Mouse (Mus musculus) liver, adult 2 months (tissue): ENCODE results near the gene AU021092. TPM values are rescaled to one million over a fixed set of nuclear protein-coding genes. Genes with fewer than 3 reads are reported as not detected.
A peak's percentile ranks its signal among the peaks of the same experiment; 100 is the strongest.

ENCODE experiments used
- DNase-seq: peaks from one replicate; pipeline ENCODE4 v3.0.0-alpha.2; 2011; ENCODE audit warnings: low read depth, low spot score; ENCODE audit errors: extremely low read depth
- H3K27ac ChIP-seq: fragments of 200-500 bp; replicated peaks from 2 replicates; pipeline ENCODE4 v1.5.1; 2012; ENCODE audit warnings: low read depth, mild to moderate bottlenecking, control low read depth, inconsistent platforms, low read length; ENCODE audit not compliant: insufficient read depth
- H3K27me3 ChIP-seq: fragments of 200-500 bp; 2 replicates; pipeline ENCODE4 v1.6.1; 2012; ENCODE audit warnings: mild to moderate bottlenecking, moderate library complexity, low read length, inconsistent platforms; ENCODE audit not compliant: control insufficient read depth, insufficient read depth
- H3K36me3 ChIP-seq: fragments of 200-500 bp; 2 replicates; pipeline ENCODE4 v1.6.1; 2012; ENCODE audit warnings: low read length, inconsistent platforms; ENCODE audit not compliant: control insufficient read depth, insufficient read depth
- H3K4me1 ChIP-seq: fragments of 200-500 bp; 2 replicates; pipeline ENCODE4 v1.6.1; 2011; ENCODE audit warnings: low read length; ENCODE audit not compliant: control insufficient read depth, insufficient read depth
- H3K4me3 ChIP-seq: fragments of 200-500 bp; 2 replicates; pipeline ENCODE4 v1.5.1; 2011; ENCODE audit warnings: low read depth, mild to moderate bottlenecking, control low read depth, low read length, moderate library complexity; ENCODE audit not compliant: insufficient read depth
- H3K79me2 ChIP-seq: fragments of 200-500 bp; 2 replicates; pipeline ENCODE4 v1.6.1; 2012; ENCODE audit warnings: inconsistent platforms, mild to moderate bottlenecking, low read length, moderate library complexity; ENCODE audit not compliant: control insufficient read depth, insufficient read depth
- H3K9ac ChIP-seq: fragments of 200-500 bp; 2 replicates; pipeline ENCODE4 v1.6.1; 2012; ENCODE audit warnings: low read depth, mild to moderate bottlenecking, control low read depth, inconsistent platforms, low read length
- CTCF ChIP-seq: fragments of 200-500 bp; IDR thresholded peaks from 2 replicates; pipeline ENCODE4 v1.5.1; 2011; ENCODE audit warnings: low read depth, low read length, control low read depth
- POLR2A ChIP-seq: fragments of 200-500 bp; IDR thresholded peaks from 2 replicates; pipeline ENCODE4 v1.6.1; 2011; ENCODE audit warnings: low read length, control low read depth; ENCODE audit not compliant: insufficient read depth; ENCODE audit errors: extremely low read depth
- WGBS: fragments of 180-500 bp; shearing (Covaris S2); methylation state at CpG from one replicate; pipeline ENCODE4 v1.1.7; 2018; 5-methylcytosine and 5-hydroxymethylcytosine counted together
- polyA plus RNA-seq: library from polyadenylated mRNA; depleted of rRNA; stranded (reverse); fragments of >200 nt; gene quantifications from 2 replicates; pipeline ENCODE4 v1.2.3, GENCODE M21; 2012
- total RNA-seq: library from RNA; depleted of rRNA; stranded (reverse); fragments of >200 nt; gene quantifications from 2 replicates; pipeline ENCODE4 v1.2.3, GENCODE M21; 2014

Gene AU021092
- total and polyA plus RNA-seq, 2 experiments: 2.4 to 2.7 TPM

- DNase-seq: no peak
- Histone ChIP-seq H3K36me3 (no peaks in the 10 kb centered on the region), H3K4me1 (no peaks in the 10 kb centered on the region), H3K9ac (no peak overlapping the region), H3K27me3 (no peaks in the 10 kb centered on the region), H3K4me3 (no peak overlapping the region), H3K79me2 (no peaks in the 10 kb centered on the region), H3K27ac (no peak overlapping the region)
- WGBS: 73% methylated on average over 4 of the region's 4 CpGs
- no peak for TF ChIP-seq CTCF
- no peak for TF ChIP-seq POLR2A
Measured at GRCm38 (mm10) chr16:5221403-5221802, 696 bp downstream of the AU021092 start.

GRCm38 (mm10) chr16:5217341-5218133 is 4.6 kb downstream of the AU021092 start:
- H3K9ac ChIP-seq: no peak overlapping the region
- H3K36me3 ChIP-seq: no peaks in the 10 kb centered on the region
- no peaks in the 10 kb centered on the region for H3K79me2 ChIP-seq
- no peaks in the 10 kb centered on the region for H3K4me1 ChIP-seq
- no peak overlapping the region for H3K27ac ChIP-seq
- H3K27me3 ChIP-seq: no peaks in the 10 kb centered on the region
- DNase-seq: peak; percentile 18
- WGBS: 50% methylated on average over 5 of the region's 5 CpGs
- no peak for TF ChIP-seq POLR2A
- no peak for TF ChIP-seq CTCF
- H3K4me3 ChIP-seq: no peak overlapping the region

- Histone ChIP-seq H3K9ac (no peak overlapping the region), H3K4me3 (no peak overlapping the region), H3K27me3 (no peaks in the 10 kb centered on the region), H3K79me2 (no peaks in the 10 kb centered on the region), H3K36me3 (no peaks in the 10 kb centered on the region), H3K27ac (no peak overlapping the region), H3K4me1 (no peaks in the 10 kb centered on the region)
- TF ChIP-seq POLR2A: no peak
- TF ChIP-seq CTCF: no peak
- 41% methylated on average over 6 of the region's 6 CpGs for WGBS
- DNase-seq: no peak
Measured at GRCm38 (mm10) chr16:5216686-5217085, 5.4 kb downstream of the AU021092 start.

- WGBS: 92% methylated on average over 2 of the region's 2 CpGs
Measured at GRCm38 (mm10) chr16:5214126-5214525, 8.0 kb downstream of the AU021092 start.

GRCm38 (mm10) chr16:5212150-5212549 is 9.9 kb downstream of the AU021092 start:
- WGBS: 87% methylated on average over 3 of the region's 3 CpGs
- no peak for DNase-seq
- Histone ChIP-seq H3K27ac (no peak overlapping the region), H3K27me3 (no peaks in the 10 kb centered on the region), H3K36me3 (no peaks in the 10 kb centered on the region), H3K79me2 (no peaks in the 10 kb centered on the region), H3K4me1 (no peaks in the 10 kb centered on the region), H3K9ac (no peak overlapping the region), H3K4me3 (no peak overlapping the region)
- no peak for TF ChIP-seq CTCF
- no peak for TF ChIP-seq POLR2A

More at GRCm38 (mm10) chr16:5214126-5214525, 8.0 kb downstream of the AU021092 start:
- H3K27me3 ChIP-seq: no peaks in the 10 kb centered on the region
- no peak overlapping the region for H3K4me3 ChIP-seq
- TF ChIP-seq CTCF (no peak), POLR2A (no peak)
- H3K79me2 ChIP-seq: no peaks in the 10 kb centered on the region
- no peak overlapping the region for H3K9ac ChIP-seq
- no peak overlapping the region for H3K27ac ChIP-seq
- H3K4me1 ChIP-seq: no peaks in the 10 kb centered on the region
- no peak for DNase-seq
- no peaks in the 10 kb centered on the region for H3K36me3 ChIP-seq

GRCm38 (mm10) chr16:5210365-5210764 is 11.7 kb downstream of the AU021092 start:
- no peaks in the 10 kb centered on the region for H3K4me1 ChIP-seq
- H3K79me2 ChIP-seq: no peaks in the 10 kb centered on the region
- H3K36me3 ChIP-seq: no peaks in the 10 kb centered on the region
- no peak overlapping the region for H3K9ac ChIP-seq
- TF ChIP-seq POLR2A: no peak
- H3K27me3 ChIP-seq: no peaks in the 10 kb centered on the region
- WGBS: 73% methylated on average over 2 of the region's 2 CpGs
- DNase-seq: no peak
- H3K4me3 ChIP-seq: no peak overlapping the region
- H3K27ac ChIP-seq: no peak overlapping the region
